Mouse (Mus musculus) embryonic fibroblast, embryonic 13.5 days (primary cell): ENCODE data around the gene Myo1d.

ENCODE experiments used
- CTCF ChIP-seq: IDR thresholded peaks from 2 replicates; pipeline ENCODE4 v1.5.1; 2011; ENCODE audit warnings: mild to moderate bottlenecking, control low read depth, low read length, moderate library complexity, borderline replicate concordance; ENCODE audit not compliant: insufficient read depth
- POLR2A ChIP-seq: IDR thresholded peaks from 2 replicates; pipeline ENCODE4 v1.6.1; 2011; ENCODE audit warnings: low read depth, mild to moderate bottlenecking, control low read depth, low read length, moderate library complexity

GRCm38 (mm10) chr11:80474175-80474691 is 305.6 kb downstream of the Myo1d start:
- TF ChIP-seq CTCF, result no peak
- TF ChIP-seq POLR2A, result no peak
